Mouse (Mus musculus) macrophage (primary cell): ENCODE data around the gene Anapc11. TPM values are rescaled to one million over a fixed set of nuclear protein-coding genes. Genes with fewer than 3 reads are reported as not detected.

Source experiments
- H3K27ac ChIP-seq: fragments of 350-480 bp; formaldehyde crosslinking; 2 replicates; pipeline ENCODE4 v1.9.0; 2021
- H3K36me3 ChIP-seq: fragments of 350-480 bp; formaldehyde crosslinking; 2 replicates; pipeline ENCODE4 v1.9.0; 2021; ENCODE audit errors: inconsistent target
- H3K4me3 ChIP-seq: fragments of 350-480 bp; formaldehyde crosslinking; 2 replicates; pipeline ENCODE4 v1.9.0; 2021; ENCODE audit errors: inconsistent target
- H3K79me2 ChIP-seq: fragments of 350-480 bp; formaldehyde crosslinking; 2 replicates; pipeline ENCODE4 v1.9.0; 2021; ENCODE audit errors: inconsistent target
- WGBS: methylation state at CpG from one replicate; pipeline ENCODE4 v1.1.7; 2026; ENCODE audit warnings: inconsistent platforms; ENCODE audit not compliant: missing documents; 5-methylcytosine and 5-hydroxymethylcytosine counted together
- polyA plus RNA-seq: library from polyadenylated mRNA; stranded (reverse); fragments of 250-400 nt; gene quantifications from 3 replicates; pipeline ENCODE4 v1.2.4, GENCODE M21; 2018; ENCODE audit warnings: inconsistent platforms

Gene Anapc11
- polyA plus RNA-seq, 1 experiment from 2014 or later: 40.4 TPM

DNA sequence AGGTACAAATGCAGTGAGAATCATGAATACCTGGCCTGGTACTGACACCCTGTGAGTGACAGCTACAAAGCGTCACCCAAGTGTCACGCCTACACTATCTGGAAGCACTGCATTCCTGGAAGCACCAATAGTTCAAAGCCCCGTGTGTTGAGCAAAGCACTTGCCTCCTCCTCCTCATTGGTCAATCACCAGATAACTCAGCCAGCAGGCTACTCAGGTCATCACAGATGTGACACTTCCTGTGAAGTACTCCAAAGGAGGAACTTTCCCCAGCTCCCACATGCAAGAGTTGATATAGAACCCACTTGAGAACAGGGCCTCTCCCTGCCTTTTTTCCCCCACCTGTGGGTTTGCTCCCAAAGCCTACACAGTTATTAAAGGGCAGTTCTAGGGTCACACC, 27.1 kb upstream of the Anapc11 start:
- Histone ChIP-seq H3K79me2 (peaks cover 81% of the 10 kb centered on the region), H3K27ac (peak overlapping the region; percentile 43; the same call in 1 of the 2 replicates), H3K4me3 (peak overlapping the region; percentile 77), H3K36me3 (peaks cover 38% of the 10 kb centered on the region)
- 58% methylated on average over 3 of the region's 3 CpGs for WGBS

DNA sequence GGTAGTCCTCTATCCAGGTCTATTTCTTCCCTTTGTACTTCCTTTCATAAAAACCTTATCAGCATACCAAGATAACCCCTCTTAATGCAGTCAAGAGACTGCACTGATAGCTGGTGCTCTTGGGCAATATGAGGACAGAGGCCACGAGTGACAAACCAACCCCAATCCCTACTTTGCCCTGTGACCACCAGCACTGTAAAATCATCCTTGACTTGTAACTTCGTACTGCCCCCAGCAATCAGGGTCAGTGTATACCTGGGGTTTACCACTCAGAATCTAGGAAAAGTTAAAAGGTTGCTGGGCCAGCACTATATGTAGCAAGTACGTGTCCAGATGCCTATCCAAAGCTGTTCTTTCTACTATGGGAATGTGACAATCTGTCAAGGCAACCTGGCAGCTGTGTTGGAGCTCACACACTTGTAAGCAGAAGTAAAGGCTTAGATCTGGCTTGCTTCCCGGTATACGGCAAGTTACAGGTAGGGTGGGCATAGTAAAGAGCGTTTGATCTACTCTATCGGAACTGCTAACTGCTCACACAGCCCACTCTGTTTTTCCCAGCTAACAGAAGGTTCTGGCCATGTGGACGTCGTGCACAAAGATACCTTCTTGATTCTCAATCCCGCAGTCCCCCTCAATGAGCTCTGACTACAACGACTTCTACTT, 26.3 kb upstream of the Anapc11 start:
- H3K36me3 ChIP-seq: peaks cover 30% of the 10 kb centered on the region; the same call in 1 of the 2 replicates
- peaks cover 74% of the 10 kb centered on the region for H3K79me2 ChIP-seq
- H3K4me3 ChIP-seq: peak overlapping the region; percentile 77
- WGBS: 6% methylated on average over 11 of the region's 11 CpGs
- H3K27ac ChIP-seq: peak overlapping the region; percentile 43

DNA sequence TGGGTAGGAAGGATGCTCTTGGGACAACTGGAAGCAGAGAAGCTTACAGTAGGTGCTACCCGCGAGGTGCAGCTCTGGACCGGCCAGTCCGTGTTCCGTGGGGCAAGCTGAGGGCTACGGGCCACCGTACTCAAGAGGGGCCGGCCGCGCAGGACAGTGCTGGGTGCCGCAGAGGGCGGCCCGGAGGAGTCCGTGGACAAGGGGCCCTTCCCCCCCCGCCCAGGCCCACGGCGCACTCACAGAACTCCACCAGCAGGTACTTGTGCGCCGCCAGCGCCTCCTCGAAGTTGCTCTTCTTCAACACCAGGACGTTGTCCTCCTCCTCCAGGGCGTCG, 25.8 kb upstream of the Anapc11 start:
- peaks cover 69% of the 10 kb centered on the region for H3K79me2 ChIP-seq
- peaks cover 25% of the 10 kb centered on the region; the same call in 1 of the 2 replicates for H3K36me3 ChIP-seq
- 1% methylated on average over 23 of the region's 24 CpGs for WGBS
- peak overlapping the region; percentile 77 for H3K4me3 ChIP-seq
- peak overlapping the region; percentile 43 for H3K27ac ChIP-seq

DNA sequence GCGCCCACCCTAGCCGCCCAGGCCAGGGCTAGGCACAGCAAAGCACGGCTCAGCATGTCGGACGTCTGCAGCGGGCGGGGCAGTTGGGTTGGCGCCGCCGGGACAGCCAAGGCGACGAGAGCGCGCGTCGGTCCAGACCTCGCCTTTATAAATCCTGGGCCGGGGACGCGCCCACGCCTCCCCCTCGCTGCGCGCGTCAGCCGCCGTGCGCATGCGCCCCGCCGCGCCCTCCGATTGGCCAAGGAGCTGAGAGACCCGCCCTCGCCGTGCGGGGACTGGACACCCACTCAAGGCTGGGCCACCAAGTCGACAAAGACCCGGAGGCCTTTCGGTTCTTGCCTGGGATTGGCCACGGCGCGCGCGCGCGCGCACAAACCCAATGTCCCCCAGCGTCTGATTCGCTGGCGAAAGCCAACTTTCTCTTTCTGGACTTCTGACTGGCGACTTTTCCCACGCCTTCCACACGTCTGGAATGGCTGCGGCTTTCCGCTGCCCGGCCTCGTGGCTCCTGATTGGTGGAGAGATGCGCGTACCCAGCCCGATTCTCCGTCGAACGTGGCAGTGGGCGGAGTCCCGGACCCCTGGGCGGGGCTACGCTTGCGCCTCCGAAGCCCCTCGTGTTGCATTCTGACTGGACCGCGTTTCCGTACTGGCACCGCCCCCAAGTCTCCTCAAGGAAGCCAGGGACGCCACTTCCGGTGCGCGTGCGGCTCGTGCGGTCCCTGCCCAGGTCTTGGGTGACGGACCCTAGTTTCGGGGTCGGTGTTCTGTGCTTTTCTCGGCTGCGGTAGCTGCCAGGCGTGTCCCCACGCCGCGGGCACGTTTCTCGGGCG, 25.3 kb upstream of the Anapc11 start, which contains the start of gene P4hb:
Gene P4hb, minus strand, starts transcription at position 502 of the 833 bp plus-strand sequence.
- under 1% methylated on average over 94 of the region's 94 CpGs for WGBS
- peaks cover 25% of the 10 kb centered on the region; the same call in 1 of the 2 replicates for H3K36me3 ChIP-seq
- peak within 1 kb of the TSS; percentile 85 for H3K4me3 ChIP-seq
- H3K27ac ChIP-seq: peak within 1 kb of the TSS; percentile 91
- peaks cover 65% of the 10 kb centered on the region for H3K79me2 ChIP-seq

DNA sequence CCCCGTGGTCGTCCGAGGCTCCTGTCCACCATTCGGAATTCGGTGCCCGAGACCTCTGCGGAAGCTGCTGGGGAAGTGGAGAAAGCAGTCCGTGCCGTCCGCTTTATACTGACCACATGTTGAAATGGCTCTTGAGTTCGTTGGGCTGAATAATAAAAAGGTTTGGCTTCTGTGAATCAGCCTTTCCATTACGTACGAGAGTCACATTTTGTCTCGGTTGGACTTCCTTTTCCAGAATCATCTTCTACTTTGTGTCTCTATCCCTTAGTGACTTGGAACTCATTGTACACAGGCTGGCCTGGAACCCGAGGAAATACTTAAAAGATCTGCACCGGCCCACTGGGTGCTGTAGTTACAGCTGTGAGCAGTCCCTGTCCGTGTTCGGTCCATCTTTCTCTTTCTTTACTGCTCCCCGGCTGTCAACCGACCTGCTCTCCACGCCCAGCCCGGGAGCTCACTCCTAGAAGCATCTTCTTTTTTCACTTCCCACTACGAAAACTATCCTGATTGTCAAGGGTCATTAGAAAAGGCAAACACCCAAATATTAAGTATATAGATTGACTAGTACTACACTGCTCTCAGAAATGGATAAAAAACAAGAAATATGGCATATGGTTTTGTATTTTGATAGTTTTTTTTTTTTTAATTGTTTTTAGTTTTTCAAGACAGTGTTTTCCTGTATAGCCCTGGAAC, 24.5 kb upstream of the Anapc11 start:
- H3K4me3 ChIP-seq: peak overlapping the region; percentile 85
- peaks cover 25% of the 10 kb centered on the region for H3K36me3 ChIP-seq
- peak overlapping the region; percentile 91 for H3K27ac ChIP-seq
- peaks cover 65% of the 10 kb centered on the region for H3K79me2 ChIP-seq
- under 1% methylated on average over 23 of the region's 23 CpGs for WGBS

DNA sequence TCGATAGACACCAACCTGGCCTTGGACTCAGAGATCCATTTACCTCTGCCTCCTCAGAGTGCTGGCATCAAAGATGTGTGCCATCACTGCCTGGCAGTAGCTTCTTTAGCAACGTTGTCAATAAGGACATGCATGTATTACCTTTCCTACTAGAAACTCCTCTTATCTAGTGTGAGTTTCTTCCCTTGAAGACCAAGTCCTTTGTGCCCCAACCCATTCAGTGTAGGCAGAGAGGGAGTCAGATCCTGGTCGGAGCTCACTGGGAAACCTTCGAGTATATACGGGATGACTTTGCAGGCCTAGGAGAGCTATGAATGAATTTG, 24.0 kb upstream of the Anapc11 start:
- 42% methylated on average over 4 of the region's 5 CpGs for WGBS
- Histone ChIP-seq H3K36me3 (peaks cover 28% of the 10 kb centered on the region), H3K79me2 (peaks cover 65% of the 10 kb centered on the region), H3K4me3 (peak overlapping the region; percentile 85), H3K27ac (peak overlapping the region; percentile 91)

DNA sequence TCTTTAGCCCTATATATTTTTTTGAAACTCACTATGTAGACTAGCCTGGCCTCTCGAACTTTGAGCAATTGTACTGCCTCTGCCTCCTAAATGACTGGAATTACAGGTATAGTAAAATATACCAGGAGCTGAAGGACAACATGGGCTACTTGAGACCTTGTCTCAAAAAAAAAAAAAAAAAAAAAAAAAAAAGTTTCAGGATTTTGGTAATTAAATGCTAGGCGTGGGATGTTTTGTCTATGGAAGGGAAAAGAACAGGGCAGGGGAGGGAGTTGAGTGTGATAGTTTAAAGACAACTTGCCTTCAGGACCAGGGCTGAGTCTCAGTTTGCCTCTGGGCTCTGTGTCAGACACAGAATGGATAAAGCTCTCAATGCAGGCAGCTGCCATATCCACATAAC, 23.2 kb upstream of the Anapc11 start:
- 0 out of 2 replicates have a peak overlapping the region, but pooled peaks have one; percentile 91 for H3K27ac ChIP-seq
- WGBS: no CpG with 5 or more reads among the region's 2 CpGs

DNA sequence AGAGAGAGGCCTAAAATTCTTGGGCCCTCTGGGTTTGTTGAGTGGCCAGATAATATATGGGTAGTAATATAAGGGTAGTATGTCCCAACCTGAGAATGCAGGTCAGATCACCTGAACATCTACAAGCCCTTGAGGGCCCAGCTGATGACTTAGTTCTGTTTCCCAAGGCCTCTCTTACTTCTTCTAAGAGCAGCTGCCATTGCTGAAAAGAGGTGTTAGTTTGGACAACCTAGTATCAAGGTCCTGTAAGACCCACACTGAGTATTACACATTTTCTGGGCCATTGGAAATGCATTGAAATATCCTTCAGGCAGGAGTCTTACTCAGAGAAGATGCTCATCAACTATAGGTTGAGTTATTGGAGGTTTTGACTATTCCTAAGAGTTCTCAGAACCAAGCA, 22.3 kb upstream of the Anapc11 start:
- no peak overlapping the region for H3K4me3 ChIP-seq
- peaks cover 66% of the 10 kb centered on the region for H3K79me2 ChIP-seq
- H3K27ac ChIP-seq: no peak overlapping the region
- H3K36me3 ChIP-seq: peaks cover 19% of the 10 kb centered on the region

More for the DNA sequence above, 23.2 kb upstream of the Anapc11 start:
- peaks cover 66% of the 10 kb centered on the region for H3K79me2 ChIP-seq
- no peak overlapping the region for H3K4me3 ChIP-seq
- H3K36me3 ChIP-seq: peaks cover 27% of the 10 kb centered on the region

DNA sequence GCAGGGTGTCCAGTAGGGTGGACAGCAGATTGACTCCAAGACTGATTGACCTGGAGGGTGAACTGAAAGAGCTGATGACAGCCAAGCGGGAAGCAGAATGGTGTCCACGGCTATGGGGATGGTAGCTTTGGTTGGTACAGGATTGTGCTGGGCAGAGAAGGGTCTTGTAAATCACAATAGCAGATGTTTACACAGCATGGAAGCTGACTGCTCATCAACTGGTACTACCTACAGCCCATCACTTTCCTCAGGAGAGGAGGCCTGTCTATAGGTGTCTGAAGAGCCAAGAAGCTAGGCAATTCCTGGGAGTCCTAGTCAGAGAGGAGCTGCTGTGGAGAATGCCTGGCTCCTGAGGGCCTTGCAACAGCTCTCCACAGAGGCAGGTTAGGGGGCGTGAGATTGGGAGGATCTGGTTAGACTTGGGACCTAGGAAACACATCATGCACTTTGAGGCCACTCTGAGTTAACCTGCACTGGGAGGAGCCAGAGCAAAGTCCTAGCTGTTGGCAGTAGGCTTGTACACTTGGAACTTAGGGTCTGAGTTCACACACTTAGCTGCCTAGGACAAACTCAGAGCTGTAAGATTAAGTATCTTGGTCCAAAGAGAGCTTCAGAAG, 21.7 kb upstream of the Anapc11 start:
- WGBS: 93% methylated on average over 3 of the region's 3 CpGs
- Histone ChIP-seq H3K36me3 (peaks cover 19% of the 10 kb centered on the region), H3K27ac (no peak overlapping the region), H3K79me2 (peaks cover 62% of the 10 kb centered on the region), H3K4me3 (no peak overlapping the region)

DNA sequence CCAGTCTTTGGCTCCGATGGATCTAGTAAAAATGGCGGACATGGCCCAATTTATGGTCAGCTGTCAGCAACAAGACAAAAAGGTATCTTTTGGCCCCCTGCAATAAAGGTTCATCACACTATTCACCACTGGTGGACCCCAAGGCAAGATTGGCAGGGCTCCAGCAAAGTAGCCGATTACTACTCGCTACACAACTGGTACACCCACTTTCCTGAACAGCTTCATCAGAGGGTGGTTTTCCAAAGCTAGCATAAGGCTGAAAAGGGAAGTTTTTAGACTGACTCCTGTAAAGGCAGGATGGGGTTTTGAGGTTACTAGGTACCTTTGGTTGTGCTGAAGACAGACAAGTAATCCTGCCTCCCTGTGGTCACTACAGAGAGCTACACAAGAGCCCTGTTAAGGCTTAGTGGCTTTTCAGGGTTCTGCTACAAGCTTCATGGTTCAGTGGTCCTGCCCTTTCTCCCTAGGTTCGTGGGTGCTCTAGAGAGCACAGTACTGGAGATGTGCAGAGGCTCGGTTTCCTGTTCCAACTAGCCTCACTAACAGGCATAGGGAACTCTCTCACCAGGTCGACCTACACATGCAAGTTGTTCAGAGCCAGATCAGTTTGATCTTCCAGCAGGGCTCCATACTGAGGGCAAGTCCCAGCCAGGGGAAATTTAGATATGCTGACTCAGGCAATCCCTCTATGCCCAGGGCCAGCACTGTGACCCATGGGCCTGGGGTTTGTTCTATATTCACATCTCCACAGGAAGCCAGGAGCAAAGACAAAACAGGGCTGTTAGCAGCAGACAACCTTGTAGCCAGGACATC, 20.8 kb upstream of the Anapc11 start:
- 83% methylated on average over 7 of the region's 7 CpGs for WGBS
- Histone ChIP-seq H3K4me3 (no peak overlapping the region), H3K27ac (no peak overlapping the region), H3K36me3 (peaks cover 19% of the 10 kb centered on the region), H3K79me2 (peaks cover 52% of the 10 kb centered on the region)

DNA sequence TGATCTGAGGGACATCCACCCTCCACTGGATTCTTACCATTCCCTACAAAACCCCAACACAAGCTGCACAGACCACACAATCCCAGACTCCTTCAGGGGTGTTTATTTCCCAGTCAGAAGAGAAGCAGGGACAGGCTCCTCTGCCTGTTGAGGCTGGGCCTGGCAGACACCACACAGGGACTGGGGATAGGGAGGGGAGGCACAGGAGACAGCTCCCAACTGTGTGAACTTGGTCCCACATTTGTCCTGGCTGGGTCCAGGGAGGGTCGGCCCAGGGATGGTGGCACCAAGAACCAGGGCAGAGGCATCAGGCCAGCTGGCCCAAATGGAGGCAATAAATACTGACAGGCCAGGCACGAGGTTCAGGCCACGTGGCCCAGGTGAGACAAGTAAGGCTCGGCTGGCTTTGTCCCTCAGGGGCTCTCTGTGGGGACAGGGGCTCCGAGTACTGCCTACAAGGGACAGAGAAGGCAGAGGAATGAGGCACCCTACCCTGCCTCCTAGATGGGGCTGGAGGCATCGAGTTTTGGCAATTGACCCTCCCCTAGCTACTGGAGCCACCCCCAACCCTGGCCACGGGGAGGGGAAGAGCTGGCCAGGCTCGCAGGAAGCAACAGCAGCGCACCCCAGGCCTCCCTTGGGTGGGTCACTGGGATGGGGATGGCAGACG, 20.1 kb upstream of the Anapc11 start:
- WGBS: 81% methylated on average over 9 of the region's 10 CpGs
- Histone ChIP-seq H3K79me2 (peaks cover 52% of the 10 kb centered on the region), H3K4me3 (no peak overlapping the region), H3K27ac (no peak overlapping the region), H3K36me3 (peaks cover 19% of the 10 kb centered on the region)

DNA sequence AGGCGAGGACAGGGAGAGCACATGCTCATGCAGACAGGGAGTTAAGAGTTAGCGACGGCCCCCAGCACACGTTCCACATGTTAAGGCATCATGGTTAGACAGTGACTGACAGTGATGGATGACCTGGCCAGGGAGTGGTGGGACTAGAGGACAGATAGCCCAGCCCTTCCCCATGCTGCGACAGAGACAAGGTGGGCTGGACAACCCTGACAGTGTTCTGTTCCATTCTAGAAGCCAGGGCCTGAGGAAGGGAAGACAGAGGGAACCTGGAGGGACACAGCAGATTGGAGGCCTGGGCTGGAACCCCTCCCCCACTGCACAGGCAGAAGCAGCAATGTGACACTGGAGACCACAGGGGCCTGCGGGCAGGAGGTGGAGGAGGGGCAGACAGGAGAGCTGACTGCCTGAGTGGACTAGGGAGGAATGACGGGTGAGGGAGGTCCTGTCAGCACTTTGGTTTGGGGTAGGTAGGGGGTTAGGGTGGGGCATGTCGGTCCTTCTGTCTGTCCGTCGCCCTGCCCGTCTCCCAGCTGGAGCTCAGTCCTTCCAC, 19.5 kb upstream of the Anapc11 start:
- Histone ChIP-seq H3K79me2 (peaks cover 52% of the 10 kb centered on the region), H3K4me3 (no peak overlapping the region), H3K36me3 (peaks cover 19% of the 10 kb centered on the region), H3K27ac (no peak overlapping the region)
- 92% methylated on average over 7 of the region's 11 CpGs for WGBS
